Mouse (Mus musculus) layer of hippocampus, adult 2 months (tissue): Measurements from ENCODE around the gene Klhl3. TPM values are rescaled to one million over a fixed set of nuclear protein-coding genes. Genes with fewer than 3 reads are reported as not detected.

Experiments
- DNase-seq, 2 experiments: peaks; one replicate each; pipeline ENCODE4 v3.0.0; 2022; ENCODE audit warnings: low spot score in 2 of 2
- H3K27ac ChIP-seq: fragments of 200-600 bp; 2 replicates; pipeline ENCODE4 v1.8.1; 2022
- H3K4me3 ChIP-seq: fragments of 200-600 bp; 2 replicates; pipeline ENCODE4 v1.8.1; 2022; ENCODE audit warnings: mild to moderate bottlenecking
- CTCF ChIP-seq: fragments of 200-600 bp; conservative IDR thresholded peaks from 2 replicates; pipeline ENCODE4 v1.8.1; 2022; ENCODE audit warnings: antibody characterized with exemption, mild to moderate bottlenecking, moderate library complexity
- total RNA-seq, 2 experiments: library from RNA; stranded (reverse); gene quantifications; 2 replicates each; pipeline ENCODE4 v1.2.3; 2021

Klhl3 gene
- total RNA-seq, 2 experiments from 2014 or later: 48.3 to 48.4 TPM

- no peak for DNase-seq
- Histone ChIP-seq H3K27ac (peak overlapping the region; percentile 51; the same call in 1 of the 2 replicates), H3K4me3 (no peak overlapping the region)
- no peak for TF ChIP-seq CTCF
These were observed 42.9 kb downstream of the Klhl3 start for GRCm38 (mm10) chr13:58070504-58070903.

GRCm38 (mm10) chr13:58068421-58069209 is 44.8 kb downstream of the Klhl3 start:
- no peak overlapping the region for H3K4me3 ChIP-seq
- no peak for TF ChIP-seq CTCF
- DNase-seq: peak; percentile 79 to 84
- peak overlapping the region; percentile 79; the same call in 1 of the 2 replicates for H3K27ac ChIP-seq

- TF ChIP-seq CTCF: peak; percentile 60
- Histone ChIP-seq H3K4me3 (no peak overlapping the region), H3K27ac (peak overlapping the region; percentile 79)
- no peak for DNase-seq
These were observed 45.8 kb downstream of the Klhl3 start for GRCm38 (mm10) chr13:58067540-58068103.

- no peak for DNase-seq
- H3K27ac ChIP-seq: peak overlapping the region; percentile 79
- no peak overlapping the region for H3K4me3 ChIP-seq
- TF ChIP-seq CTCF: no peak
These were observed 46.6 kb downstream of the Klhl3 start for GRCm38 (mm10) chr13:58066496-58067389.

DNA sequence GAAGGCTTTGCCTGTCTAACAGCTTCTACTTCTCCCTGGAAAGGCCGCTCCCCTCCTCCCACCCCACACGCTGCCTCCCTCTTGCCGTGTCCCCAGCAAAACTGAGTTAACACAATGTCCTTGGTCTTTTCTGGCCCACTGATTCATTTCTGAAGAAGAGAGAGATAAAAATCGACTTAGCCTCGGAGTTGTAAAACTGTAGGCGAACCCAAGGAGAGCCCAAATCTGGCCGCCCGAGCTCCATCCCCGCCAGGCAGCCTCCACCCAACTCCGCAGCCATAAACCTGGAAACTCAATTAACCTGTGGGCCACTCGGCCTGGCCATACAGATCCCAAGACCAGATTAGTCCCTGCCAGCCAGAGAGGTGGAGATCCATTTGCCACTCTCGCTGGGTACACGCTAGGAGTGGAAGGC is 47.3 kb downstream of the Klhl3 start:
- TF ChIP-seq CTCF: no peak
- Histone ChIP-seq H3K27ac (peak overlapping the region; percentile 79), H3K4me3 (no peak overlapping the region)
- DNase-seq: no peak

GRCm38 (mm10) chr13:58065316-58065715 is 48.1 kb downstream of the Klhl3 start:
- DNase-seq: no peak
- no peak overlapping the region for H3K4me3 ChIP-seq
- peak overlapping the region; percentile 79 for H3K27ac ChIP-seq
- TF ChIP-seq CTCF: no peak

- Histone ChIP-seq H3K27ac (0 out of 2 replicates have a peak overlapping the region, but pooled peaks have one; percentile 36), H3K4me3 (no peak overlapping the region)
- TF ChIP-seq CTCF: no peak
- no peak for DNase-seq
These were observed 55.2 kb downstream of the Klhl3 start for GRCm38 (mm10) chr13:58057953-58058870.

- Histone ChIP-seq H3K27ac (no peak overlapping the region), H3K4me3 (no peak overlapping the region)
- peak; percentile 70 for TF ChIP-seq CTCF
- no peak for DNase-seq
These were observed 56.8 kb downstream of the Klhl3 start for GRCm38 (mm10) chr13:58056618-58057017.

DNA sequence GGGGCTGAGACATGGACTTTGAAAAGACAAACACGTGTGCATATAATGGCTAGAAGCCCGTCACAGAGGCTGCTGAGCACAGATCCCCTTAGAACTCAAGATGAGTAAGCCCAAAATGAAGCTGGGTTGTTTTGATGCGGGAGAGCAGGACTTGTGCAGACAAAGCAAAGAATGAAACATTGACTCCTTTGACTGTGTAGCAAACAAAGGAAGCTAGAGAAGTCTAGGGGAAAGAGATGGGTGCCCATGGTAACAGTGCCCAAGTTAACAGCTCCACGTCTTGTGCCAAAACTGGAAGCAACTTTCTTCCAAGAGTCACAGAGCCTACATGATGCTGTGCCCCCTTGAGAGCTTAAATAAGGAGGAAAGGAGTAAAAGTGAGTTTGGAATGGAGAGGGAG is 59.8 kb downstream of the Klhl3 start:
- Histone ChIP-seq H3K4me3 (no peak overlapping the region), H3K27ac (no peak overlapping the region)
- TF ChIP-seq CTCF: no peak
- DNase-seq: no peak

DNA sequence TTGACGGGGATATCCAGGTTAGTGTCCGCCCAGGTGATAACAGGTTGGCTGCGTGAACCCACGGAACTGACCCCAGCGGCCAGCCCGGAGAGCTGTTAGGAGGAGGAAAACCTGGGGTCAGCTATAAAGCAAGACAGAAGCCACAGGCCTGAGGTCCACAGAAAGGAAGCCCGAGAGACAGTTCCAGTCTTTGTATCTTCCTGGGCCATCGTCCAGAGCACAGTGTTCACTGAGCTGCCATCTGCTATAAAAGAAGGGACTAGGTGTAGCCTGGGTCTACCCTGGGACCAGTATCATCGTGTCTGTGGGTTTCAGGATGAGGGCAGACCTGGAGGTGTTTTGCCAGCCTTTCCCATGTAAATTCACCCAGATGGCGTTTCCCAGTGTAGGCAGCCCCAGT is 61.7 kb downstream of the Klhl3 start:
- H3K27ac ChIP-seq: peak overlapping the region; percentile 39; the same call in 1 of the 2 replicates
- H3K4me3 ChIP-seq: no peak overlapping the region
- TF ChIP-seq CTCF: no peak
- no peak for DNase-seq

DNA sequence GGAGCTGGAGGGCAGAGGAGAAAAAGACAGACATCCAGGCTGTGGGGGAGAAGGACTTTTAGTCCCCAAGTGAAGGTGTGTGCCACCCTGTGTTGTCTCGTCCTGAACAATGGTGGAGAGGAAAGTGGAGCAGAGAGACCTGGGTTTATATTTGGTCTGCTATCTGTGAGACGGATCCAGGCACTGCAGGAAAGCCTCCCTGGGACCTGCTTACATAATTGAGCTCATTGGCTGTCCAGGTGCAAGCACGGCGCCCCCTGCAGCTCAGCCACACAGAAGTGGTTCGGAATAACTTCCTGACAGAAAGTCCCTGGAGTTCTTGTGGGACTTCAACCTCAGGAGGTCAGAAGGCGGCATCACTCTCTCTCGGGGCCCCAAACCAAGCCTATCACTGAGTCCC is 62.1 kb downstream of the Klhl3 start:
- no peak for DNase-seq
- Histone ChIP-seq H3K4me3 (no peak overlapping the region), H3K27ac (no peak overlapping the region; the same call in 1 of the 2 replicates)
- peak; percentile 39 for TF ChIP-seq CTCF

DNA sequence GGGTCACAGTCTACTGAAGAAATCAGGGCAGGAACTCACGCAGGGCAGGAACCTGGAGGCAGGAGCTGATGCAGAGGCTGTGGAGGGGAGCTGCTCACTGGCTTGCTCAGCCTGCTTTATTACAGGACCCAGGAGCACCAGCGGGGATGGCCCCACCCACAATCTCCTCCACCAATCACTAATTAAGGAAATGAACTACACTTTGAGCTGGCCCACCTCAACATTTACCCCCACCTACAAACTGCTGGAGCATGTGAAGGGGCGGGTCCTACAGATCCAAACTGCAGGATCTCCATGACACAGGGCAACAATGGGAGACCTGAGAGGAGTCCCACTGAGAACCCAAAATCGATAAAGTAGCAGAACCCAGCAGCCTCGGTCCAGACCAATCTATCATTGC is 64.3 kb downstream of the Klhl3 start:
- no peak overlapping the region for H3K27ac ChIP-seq
- DNase-seq: no peak
- no peak for TF ChIP-seq CTCF
- no peak overlapping the region for H3K4me3 ChIP-seq
